Mouse (Mus musculus) T-helper 2 cell (primary cell): Measurements from ENCODE around the gene Zswim9.

Source experiments
- in situ Hi-C: fragments of 300-600 bp; cut with MboI, MseI; formaldehyde crosslinking; loops from one replicate; pipeline ENCODE4 v1.15.1; 2025; ENCODE audit warnings: high pct_unique_total_duplicates

The Zswim9 gene

DNA sequence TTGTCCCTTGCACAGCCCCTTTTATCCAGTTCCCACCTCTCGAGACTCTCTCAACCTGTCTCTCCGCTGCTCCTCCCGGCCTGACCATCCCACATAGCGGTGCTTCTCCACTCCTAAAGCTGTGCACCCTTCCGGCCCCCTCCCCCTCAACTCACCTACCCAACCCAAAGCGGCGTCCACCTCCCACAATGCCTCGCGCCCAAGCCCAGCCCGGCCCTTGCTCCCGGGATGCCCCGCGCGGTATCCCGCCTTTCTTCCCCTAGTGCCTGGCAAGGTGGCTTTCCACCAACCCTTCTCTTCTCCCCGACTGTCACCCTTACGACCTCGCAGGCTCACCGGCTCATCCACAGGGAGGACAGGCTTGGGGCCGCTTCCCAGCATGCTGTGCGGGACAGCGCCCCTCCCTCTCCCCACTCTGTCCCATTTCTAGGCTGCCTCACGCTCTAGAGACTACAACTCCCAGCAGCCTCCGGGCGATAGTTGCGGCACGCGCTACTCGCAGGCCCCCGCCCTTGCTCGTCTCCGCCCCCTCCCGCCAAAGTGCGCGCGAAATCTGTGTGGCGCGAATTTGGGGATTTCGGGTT, at the start of gene Zswim9:
Gene Zswim9 (minus strand): TSS at position 414 of the 584 bp plus-strand sequence.
- in situ Hi-C loops, result loop anchor here (10.0 kb wide), 2 partner anchors 224 to 394 kb away; partner anchors contain the start of genes Mzf1 and Zfp128

DNA sequence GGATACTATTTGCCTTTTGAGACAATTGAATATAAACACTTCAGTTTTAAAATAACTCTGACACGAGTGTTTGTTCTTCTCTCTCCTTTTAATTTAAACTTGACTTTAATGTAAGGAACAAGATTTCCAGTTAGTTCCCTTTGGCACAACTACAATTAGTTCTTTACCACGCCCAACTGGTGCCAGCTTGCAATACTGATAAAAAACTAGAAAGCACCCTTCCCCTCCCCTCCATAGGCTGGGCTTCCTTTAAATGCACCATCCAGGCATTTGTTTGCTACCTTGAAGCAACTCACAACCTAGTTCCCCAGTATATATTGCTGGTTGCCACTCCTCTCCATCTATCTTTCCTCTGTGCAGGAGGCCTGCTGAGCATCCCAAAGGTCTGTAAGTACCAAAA, 45.8 kb upstream of the Zswim9 start, which contains the start of gene Pla2g4c:
Gene Pla2g4c (plus strand): TSS at position 340 of the 400 bp plus-strand sequence.
- in situ Hi-C loops, result no loop called here

DNA sequence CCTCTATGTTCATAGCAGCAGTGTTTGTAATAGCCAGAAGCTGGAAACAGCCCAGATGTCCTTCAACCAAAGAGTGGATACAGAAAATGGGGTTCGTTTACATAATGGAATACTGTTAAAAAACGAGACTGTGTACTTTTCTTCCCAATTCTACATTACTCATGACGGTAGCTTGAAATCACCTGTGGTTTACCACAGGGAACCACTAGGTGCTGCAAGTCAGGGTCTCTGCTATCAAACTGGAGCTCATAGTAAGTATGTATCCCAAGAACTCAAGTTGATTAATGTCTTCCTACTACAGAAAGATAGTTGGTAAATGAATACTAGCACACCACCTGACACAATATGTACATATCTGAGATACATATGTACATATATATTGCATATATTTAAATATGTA, 42.9 kb upstream of the Zswim9 start:
- in situ Hi-C loops, result no loop called here

GRCm38 (mm10) chr7:13314095-13314597, 35.6 kb upstream of the Zswim9 start:
- in situ Hi-C loops, result no loop called here

GRCm38 (mm10) chr7:13311401-13311800, 32.9 kb upstream of the Zswim9 start:
- in situ Hi-C loops, result no loop called here

- in situ Hi-C loops, result no loop called here
Measured at GRCm38 (mm10) chr7:13310493-13311199, 32.1 kb upstream of the Zswim9 start.

GRCm38 (mm10) chr7:13309407-13309806, 30.9 kb upstream of the Zswim9 start:
- in situ Hi-C loops, result no loop called here

GRCm38 (mm10) chr7:13303372-13303771, 24.9 kb upstream of the Zswim9 start:
- in situ Hi-C loops, result no loop called here

- in situ Hi-C loops, result no loop called here
Measured at GRCm38 (mm10) chr7:13302780-13303179, 24.3 kb upstream of the Zswim9 start.

DNA sequence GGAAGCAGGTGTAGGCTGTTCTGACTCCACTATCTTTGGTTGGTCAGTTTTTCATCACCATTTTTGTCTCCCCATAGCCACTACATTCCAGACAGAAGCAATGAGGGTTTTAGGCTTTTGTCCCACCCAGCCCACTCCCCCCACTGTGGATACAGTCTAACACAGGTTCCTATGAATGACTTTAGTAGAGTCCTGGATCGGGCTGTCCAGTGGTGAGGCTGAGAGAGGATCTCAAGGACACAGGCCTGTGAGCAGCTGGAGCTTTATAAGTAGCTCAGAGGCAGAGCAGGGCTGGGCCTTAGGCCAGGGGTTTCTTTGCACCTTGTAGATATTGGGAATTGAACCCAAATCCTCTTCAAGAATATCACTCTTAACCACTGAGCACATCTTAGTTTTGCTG, 23.1 kb upstream of the Zswim9 start:
- in situ Hi-C loops, result no loop called here

DNA sequence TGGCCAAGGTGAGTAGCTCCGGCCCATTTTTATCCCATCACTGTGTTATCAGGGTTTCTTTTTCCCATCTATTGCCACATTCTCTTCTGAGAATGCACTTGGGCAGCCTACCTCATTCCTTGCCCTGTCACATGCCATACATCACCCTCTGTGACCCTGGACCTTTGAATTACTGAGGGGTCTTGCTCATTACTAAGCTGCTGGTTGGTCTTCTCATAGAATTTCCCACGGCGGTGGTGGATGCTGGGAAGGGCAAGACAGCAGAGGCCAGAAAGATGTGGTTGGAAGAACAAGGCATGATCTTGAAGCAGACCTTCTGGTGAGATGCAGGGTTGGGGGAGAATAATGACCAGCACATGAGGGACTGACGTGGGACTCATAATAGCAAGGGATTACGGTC, 20.3 kb upstream of the Zswim9 start:
- in situ Hi-C loops, result no loop called here

- in situ Hi-C loops, result no loop called here
Measured at GRCm38 (mm10) chr7:13297636-13298035, 19.1 kb upstream of the Zswim9 start.

DNA sequence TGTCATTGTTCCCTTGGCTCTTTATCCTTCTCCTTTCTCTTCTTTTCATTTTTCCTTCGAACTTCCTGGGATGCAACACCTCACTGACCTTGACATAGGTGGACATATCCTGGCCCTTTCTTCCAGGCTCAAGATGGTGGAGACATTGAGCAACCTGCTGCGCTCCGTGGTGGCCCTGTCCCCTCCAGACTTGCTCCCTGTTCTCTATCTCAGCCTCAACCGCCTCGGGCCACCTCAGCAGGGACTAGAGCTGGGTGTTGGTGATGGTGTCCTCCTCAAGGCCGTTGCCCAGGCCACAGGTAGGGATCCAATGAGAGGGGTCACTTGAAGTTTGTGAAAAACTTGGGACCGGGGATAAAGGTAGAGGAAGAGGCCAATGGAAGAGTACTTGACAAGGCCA, 16.7 kb upstream of the Zswim9 start:
- in situ Hi-C loops, result no loop called here

- in situ Hi-C loops, result no loop called here
Measured at GRCm38 (mm10) chr7:13293878-13294855, 15.6 kb upstream of the Zswim9 start.

DNA sequence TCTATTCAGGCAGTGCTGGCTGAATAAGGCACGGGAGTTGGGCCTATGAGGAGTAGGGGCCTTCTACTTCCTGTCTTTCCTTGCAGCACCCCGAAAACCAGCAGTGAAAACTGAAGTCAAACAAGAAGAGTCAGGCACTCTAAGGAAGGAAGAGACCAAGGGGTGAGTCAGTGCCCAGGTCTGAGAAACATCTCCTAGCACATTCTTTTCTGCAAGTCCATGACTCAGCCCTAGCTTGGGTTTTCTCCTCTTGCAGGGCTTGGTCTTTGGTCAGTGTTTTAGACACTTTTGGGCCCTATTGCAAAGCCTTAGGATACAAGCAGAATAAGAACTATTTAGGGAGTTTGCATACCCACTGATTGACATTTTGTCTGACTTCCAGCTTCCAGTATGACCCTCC, 12.8 kb upstream of the Zswim9 start:
- in situ Hi-C loops, result no loop called here

DNA sequence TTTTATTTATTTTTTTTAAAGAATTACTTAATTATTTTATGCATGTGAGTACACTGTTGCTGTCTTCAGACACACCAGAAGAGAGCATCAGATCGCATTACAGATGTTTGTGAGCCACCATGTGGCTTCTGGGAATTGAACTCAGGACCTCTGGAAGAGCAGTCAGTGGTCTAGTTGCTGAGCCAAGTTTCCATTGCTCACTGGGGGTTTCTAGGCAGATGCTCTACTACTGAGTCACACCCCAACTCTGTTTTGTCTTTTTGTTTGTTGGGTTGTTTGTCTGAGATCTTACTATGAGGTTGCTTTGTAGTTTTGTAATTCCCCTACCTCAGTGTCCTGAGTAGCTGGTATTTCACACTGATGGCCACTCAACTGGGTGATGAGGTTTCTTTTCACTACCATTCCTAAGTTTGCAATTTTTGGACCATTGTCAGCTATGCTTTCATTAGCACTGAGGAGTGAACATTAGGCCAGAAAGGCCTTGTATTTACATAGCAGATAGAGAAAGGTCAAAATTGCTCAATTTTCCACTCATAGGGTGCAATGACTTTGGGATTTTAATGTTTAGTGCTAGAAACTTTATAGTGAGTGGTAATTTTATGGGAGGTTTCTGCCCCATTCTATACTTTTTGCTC, 11.6 kb upstream of the Zswim9 start:
- in situ Hi-C loops, result no loop called here

GRCm38 (mm10) chr7:13288621-13289020, 10.1 kb upstream of the Zswim9 start:
- in situ Hi-C loops, result no loop called here

GRCm38 (mm10) chr7:13278957-13279356, 436 bp upstream of the Zswim9 start:
- in situ Hi-C loops, result loop anchor here (10.0 kb wide), 2 partner anchors 224 to 394 kb away; partner anchors contain the start of genes Mzf1 and Zfp128

GRCm38 (mm10) chr7:13277833-13278232, 688 bp downstream of the Zswim9 start:
- in situ Hi-C loops, result loop anchor here (10.0 kb wide), 2 partner anchors 223 to 393 kb away; partner anchors contain the start of genes Mzf1 and Zfp128

GRCm38 (mm10) chr7:13277081-13277480, 1.4 kb downstream of the Zswim9 start, which contains the start of gene Lig1:
Gene Lig1, plus strand, starts transcription at chr7:13277283.
- in situ Hi-C loops, result loop anchor here (10.0 kb wide), 2 partner anchors 222 to 392 kb away; partner anchors contain the start of genes Mzf1 and Zfp128

- in situ Hi-C loops, result loop anchor here (10.0 kb wide), 2 partner anchors 217 to 387 kb away; partner anchors contain the start of genes Mzf1 and Zfp128
Measured at GRCm38 (mm10) chr7:13271704-13272103, 6.8 kb downstream of the Zswim9 start.
